Mouse (Mus musculus) adrenal gland, postnatal 36 days (tissue): ENCODE measurements at regions not wholly inside any gene's neighbourhood (a gene's known extent, or its start where the extent isn't known, plus 50 kb on each side); places are given as distances from the start of the nearest gene placed in this dataset.
"Not testable (repeated sequence)": the region's sequence is repeated elsewhere in the genome, so short reads cannot be mapped to it uniquely, and the experiment has no call there.

Source experiments
- DNase-seq, 2 experiments: peaks; one replicate each; pipeline ENCODE4 v3.0.0; 2021; ENCODE audit warnings: mixed read lengths in 1 of 2

GRCm38 (mm10) chr8:26750120-26750519 lies 227.0 kb upstream of the Zfp703 start:
- no peak for DNase-seq

- DNase-seq, result no peak
Observed at GRCm38 (mm10) chr8:26751651-26752050, 225.5 kb upstream of the Zfp703 start.

- DNase-seq, result no peak
Observed at GRCm38 (mm10) chr8:26756452-26756851, 220.7 kb upstream of the Zfp703 start.

GRCm38 (mm10) chr8:26760726-26761125 lies 216.4 kb upstream of the Zfp703 start:
- DNase-seq, result no peak

- DNase-seq, result no peak
Observed at GRCm38 (mm10) chr8:26762942-26763778, 214.0 kb upstream of the Zfp703 start.

- peak in 1 of 2 experiments; percentile 16 for DNase-seq
Observed at GRCm38 (mm10) chr8:26768474-26769229, 208.5 kb upstream of the Zfp703 start.

GRCm38 (mm10) chr8:26770424-26770886 lies 206.7 kb upstream of the Zfp703 start:
- DNase-seq, result peak; percentile 40 to 46

GRCm38 (mm10) chr8:26778917-26779537 lies 198.1 kb upstream of the Zfp703 start:
- no peak for DNase-seq

- no peak for DNase-seq
Observed at GRCm38 (mm10) chr8:26780515-26780914, 196.6 kb upstream of the Zfp703 start.

- not testable (repeated sequence) for DNase-seq
Observed at GRCm38 (mm10) chr8:26782936-26783335, 194.2 kb upstream of the Zfp703 start.

- DNase-seq, result peak; percentile 6 to 44
Observed at GRCm38 (mm10) chr8:26784381-26784780, 192.7 kb upstream of the Zfp703 start.

GRCm38 (mm10) chr8:26791795-26792194 lies 185.3 kb upstream of the Zfp703 start:
- no peak for DNase-seq

- no peak for DNase-seq
Observed at GRCm38 (mm10) chr8:26793606-26794292, 183.4 kb upstream of the Zfp703 start.

GRCm38 (mm10) chr8:26794411-26794810 lies 182.7 kb upstream of the Zfp703 start:
- DNase-seq, result no peak

GRCm38 (mm10) chr8:26795616-26796015 lies 181.5 kb upstream of the Zfp703 start:
- peak in 1 of 2 experiments; percentile 28 for DNase-seq

- no peak for DNase-seq
Observed at GRCm38 (mm10) chr8:26799814-26800213, 177.3 kb upstream of the Zfp703 start.

- no peak for DNase-seq
Observed at GRCm38 (mm10) chr8:26804089-26804488, 173.0 kb upstream of the Zfp703 start.

GRCm38 (mm10) chr8:26804901-26805341 lies 172.2 kb upstream of the Zfp703 start:
- DNase-seq, result no peak

- DNase-seq, result no peak
Observed at GRCm38 (mm10) chr8:26805371-26805821, 171.7 kb upstream of the Zfp703 start.

- DNase-seq, result peak in 1 of 2 experiments; percentile 36
Observed at GRCm38 (mm10) chr8:26808111-26808651, 168.9 kb upstream of the Zfp703 start.

- peak; percentile 64 to 65 for DNase-seq
Observed at GRCm38 (mm10) chr8:26808771-26809170, 168.4 kb upstream of the Zfp703 start.

- no peak for DNase-seq
Observed at GRCm38 (mm10) chr8:26809943-26810342, 167.2 kb upstream of the Zfp703 start.
